Mouse (Mus musculus): ENCODE data around the gene Heatr5a. TPM values are rescaled to one million over a fixed set of nuclear protein-coding genes. Genes with fewer than 3 reads are reported as not detected.

Gene Heatr5a
- polyA plus RNA-seq, 3 experiments from 2014 or later, result 6.1 to 13.0 (median 12.7) TPM

DNA sequence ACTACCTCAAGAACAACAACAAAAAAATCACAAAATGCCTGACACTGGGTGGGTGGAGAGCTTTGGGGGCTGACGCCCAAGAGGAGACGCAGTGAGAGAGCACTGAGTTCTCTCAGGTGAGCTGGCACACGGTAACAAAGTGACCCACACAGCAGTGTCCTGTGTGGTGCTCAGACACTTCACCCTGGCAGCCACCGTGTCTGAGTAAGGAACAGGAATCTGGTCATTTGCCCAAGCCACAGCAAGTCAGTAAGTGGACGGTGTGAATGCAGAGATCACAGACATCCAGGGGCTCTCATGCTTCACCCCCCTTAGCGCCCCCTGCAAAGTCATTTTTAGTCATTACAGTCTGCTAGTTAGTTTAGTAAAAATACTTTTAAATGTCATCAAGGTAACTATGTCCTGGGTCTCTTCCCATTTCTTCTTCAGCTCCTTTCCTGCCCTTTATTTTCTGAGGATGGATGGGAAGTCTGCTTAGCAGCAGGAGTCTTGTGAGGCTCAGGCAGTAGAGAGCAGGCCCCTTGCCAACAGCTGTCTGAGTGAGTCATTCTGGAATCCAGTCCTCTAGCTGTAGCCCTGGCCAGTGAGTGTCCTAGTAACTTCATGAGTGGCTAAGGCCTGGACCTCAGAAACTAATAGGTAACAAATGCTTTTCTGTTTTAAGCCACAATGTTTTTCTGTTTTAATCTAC, 88.4 kb downstream of the Heatr5a start:
- no peak for ATAC-seq

GRCm38 (mm10) chr12:51881775-51882174, 89.3 kb downstream of the Heatr5a start:
- ATAC-seq, result no peak

DNA sequence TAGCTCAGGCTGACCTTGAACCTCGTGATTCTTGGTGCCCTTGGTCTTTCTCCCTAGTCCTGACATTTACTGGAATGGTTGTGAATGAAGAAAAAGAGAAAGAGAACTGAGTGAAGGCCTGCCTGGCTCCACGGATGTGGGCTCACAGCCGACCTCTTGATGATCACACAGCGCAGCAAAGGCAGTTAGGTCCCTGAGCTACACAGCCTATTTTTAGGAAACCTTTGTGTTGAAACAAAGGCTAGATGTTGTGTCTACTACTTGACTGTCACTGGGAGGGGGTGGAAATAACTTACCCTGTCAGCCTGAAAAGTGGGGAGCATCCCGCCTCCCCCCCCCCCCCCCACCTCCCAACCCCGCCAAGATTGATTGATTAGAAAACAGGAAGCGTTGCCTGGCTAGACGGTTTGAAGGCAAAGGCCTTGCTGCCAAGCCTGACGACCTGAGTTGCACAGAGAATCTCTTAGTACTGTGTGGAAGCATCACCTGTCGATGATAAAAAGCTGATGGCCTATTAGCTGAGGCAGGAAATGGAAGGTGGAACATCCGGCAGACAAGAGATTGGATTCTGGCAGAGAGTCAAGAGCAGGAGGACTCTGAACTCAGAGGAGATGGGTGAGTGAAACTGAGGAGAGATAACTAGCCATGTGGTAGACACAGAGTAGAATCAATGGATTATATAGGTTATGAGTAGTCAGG, 99.5 kb downstream of the Heatr5a start:
- ATAC-seq, result peak; percentile 50

DNA sequence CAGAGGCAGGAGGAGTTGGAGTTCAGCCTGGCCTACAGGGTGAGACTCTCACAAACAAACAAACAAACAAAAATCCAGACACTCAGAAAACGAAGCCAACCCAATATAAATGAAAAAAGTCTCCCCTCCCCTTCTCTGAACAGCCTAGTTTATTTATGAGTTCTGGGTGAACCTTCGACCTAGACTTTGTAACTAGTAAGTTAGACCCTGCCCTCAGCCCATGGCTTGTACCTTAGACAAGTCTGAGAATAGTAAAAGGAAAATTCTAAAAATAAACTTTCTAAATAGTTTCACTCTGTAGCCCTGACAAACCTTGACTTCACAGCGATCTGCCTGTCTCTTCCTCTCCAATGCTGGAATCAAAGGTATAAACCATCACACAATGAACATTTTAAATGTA, 101.6 kb downstream of the Heatr5a start:
- no peak for ATAC-seq

DNA sequence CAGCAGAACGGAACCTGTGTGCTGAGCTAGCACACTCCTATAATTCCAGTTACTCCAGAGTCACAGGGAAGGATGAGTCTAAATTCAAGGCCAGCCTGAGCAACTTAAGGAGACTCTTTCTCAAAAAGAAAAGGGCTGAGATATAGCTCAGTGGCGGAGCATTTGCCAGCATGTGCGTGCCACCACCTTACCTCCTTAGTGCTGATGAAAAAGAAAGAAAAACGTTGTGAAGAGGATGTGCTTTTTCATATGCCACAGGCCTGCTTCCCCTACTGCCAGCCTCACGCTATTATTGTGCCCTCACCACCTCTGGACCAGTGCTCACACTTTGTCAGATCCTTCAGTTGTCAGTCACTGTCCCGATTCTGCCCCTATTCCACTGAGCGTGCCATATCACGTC, 104.0 kb downstream of the Heatr5a start:
- peak; percentile 6 for ATAC-seq

- ATAC-seq, result peak; percentile 79
These were observed 104.8 kb downstream of the Heatr5a start for GRCm38 (mm10) chr12:51866226-51866910.

DNA sequence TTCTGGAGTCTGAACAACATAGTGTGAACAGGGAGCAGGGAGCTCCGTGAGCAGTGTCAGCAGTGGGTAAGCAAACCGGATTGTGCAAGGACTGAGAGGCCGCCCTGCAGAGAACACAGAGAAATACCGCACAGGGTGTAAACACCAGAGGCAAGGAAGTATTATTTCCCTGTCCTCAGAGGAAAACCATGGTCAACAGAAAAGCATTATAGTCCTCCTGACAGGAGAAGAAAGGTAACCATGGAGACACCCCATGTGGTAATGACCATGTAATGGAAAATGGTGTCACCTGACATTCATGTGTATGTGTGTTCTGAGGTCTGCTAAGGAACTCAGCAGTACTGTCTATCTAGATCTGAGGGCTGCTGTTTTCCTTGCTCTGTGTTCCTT, 105.3 kb downstream of the Heatr5a start:
- ATAC-seq, result peak; percentile 69

DNA sequence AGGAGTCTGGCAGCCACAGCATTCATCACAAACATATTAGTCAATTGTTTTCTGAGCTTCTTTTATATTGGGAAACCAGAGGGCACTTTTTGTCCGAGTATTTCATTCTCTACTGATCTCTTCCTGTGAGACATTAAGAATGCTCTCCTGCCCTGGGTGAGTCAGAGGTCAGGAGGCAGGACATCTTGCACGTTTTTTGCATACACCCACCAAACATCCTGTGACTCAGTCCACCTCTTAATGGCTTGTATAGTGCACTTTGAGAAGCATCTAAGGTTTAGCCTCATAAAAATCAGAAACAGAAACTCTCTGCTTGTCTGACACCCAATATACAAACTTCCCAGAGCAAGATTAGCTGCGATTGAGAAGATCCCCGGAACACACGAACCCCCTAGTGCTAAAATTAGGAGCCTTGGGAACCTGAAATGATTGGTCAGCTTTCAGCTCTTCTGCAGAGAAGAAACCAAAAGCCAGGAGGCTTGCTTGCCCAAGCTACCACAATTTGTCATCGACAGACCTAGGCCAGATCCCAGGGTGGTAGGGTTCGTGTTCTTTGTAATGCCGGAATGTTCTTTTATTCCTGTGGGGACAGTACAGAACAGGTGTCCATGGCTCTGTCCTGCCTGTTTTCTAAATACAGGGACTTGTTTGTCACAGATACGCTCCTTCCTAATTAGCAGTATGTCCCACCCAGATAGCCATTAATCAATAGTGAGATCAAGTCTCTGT, 105.9 kb downstream of the Heatr5a start:
- peak; percentile 44 for ATAC-seq

DNA sequence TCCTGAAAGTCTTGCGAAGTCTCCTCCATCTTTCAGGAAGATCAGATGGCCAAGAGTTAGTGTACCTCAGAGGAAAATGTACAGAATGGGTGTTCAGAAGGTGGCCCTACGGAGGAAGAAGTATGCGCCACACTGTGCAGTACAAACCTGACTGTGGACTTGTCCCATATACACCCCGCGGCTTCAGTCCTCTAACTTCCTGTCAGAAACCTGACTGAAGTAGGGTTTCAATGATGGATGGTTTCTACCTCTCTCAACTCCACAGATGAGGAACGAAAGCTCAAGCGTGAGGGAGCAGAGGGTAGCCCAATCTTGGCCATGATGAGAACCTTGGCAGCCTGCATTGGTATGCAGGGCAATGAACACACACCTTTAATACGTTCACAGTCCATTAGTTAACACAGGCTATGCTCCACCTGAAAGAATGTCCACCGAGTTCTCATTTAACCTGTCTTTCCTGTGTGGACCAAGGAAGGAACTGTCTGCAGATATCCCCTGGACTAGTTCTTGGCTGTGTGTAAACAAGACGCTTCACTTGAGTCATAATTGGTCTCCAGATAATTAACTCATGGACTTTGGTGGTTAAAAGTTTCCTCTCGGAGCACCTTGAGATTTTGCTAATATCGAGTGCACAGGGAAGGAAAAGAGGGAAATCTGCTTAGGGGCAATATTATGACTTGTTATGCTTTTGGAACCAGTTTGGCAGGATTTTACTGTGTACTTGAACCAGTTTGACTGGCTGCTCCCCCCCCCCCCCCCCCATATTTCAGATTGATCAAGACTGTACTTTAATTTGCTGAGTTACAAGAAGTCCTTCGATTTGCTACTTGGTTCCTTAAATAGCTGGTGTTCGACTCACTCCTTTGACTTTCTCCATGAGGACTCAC, 107.8 kb downstream of the Heatr5a start:
- ATAC-seq, result no peak

- ATAC-seq, result peak; percentile 42
These were observed 112.7 kb downstream of the Heatr5a start for GRCm38 (mm10) chr12:51858134-51859028.

DNA sequence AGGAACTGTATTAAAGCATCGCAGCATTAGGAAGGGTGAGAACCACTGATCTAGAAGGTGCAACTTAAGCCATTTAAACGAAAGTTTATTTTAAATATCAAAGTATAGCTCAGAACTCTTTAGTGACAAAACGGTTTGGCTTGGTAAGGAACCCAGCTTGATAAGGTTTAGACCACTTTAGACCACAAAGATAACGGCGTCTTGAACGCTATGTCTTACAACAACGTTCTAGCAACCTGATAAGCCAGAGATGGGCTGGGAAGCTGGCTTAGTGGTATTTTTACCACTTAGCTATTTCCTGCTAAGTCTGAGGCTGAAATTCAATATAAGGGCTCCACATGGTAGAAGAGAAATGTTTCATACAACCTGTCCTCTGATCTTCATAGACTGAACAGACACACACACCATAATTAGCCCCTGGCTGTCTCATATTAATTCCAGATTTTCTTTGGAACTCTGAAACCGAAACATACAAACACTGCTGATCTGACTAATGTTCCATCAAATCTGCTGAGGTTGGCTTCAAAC, 114.3 kb downstream of the Heatr5a start:
- ATAC-seq, result peak; percentile 27

DNA sequence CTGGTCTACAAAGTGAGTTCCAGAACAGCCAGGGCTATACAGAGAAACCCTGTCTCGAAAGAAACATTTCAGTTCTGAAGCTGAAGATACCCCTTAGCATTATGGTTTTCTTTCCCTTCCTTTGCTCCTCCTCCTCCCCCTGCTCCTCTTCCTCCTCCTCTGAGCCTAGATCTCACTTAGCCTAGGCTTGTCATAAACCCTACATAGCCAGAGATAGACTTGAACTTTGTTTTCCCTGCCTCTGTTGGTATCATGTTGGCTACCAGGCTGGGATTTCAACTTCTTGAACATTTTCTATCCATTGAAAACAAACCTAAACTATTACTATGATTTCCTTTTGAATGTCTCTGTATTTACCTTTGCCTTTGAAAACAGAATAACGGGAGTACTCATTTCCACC, 115.2 kb downstream of the Heatr5a start:
- no peak for ATAC-seq

DNA sequence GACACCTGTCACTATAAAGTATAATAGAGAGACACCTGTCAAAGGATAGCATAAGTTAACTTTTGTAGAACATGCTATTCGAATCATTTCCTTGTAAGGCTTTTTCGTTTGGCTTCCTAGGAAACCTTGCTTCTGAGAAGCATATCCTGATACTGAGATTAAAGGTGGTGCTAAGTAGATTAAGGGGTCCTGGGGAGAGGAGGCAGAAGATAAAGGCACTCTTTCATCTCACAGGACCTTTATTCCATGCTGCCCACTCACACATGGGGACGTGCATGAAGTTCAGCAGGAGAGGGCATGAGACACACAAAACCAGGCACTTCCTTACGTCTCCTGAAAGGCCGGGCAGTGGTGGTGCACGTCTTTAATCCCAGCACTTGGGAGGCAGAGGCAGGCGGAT, 115.7 kb downstream of the Heatr5a start:
- ATAC-seq, result no peak

- no peak for ATAC-seq
These were observed 119.5 kb downstream of the Heatr5a start for GRCm38 (mm10) chr12:51851617-51852016.

- ATAC-seq, result no peak
These were observed 120.0 kb downstream of the Heatr5a start for GRCm38 (mm10) chr12:51851155-51851554.

GRCm38 (mm10) chr12:51850339-51850738, 120.8 kb downstream of the Heatr5a start:
- no peak for ATAC-seq

DNA sequence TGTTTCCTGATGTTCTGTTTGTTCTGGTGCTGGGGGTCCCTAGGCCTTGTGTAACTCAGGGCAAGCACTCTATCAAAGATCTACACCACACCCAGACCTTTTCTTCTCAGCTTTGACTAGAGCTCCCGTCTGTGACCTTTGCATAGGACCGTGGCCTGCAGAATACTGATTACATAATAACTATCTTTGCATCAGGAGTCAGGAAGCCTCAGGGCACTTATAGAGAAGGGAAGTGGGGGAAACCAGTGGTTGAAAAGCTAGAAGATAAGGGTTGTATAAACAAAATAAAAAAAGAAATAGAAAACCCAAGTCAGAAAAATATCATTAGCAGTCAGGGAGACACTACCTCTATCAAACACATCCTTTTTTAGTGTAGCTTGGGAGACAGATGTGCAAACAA, 121.2 kb downstream of the Heatr5a start:
- ATAC-seq, result no peak

GRCm38 (mm10) chr12:51847953-51848680, 123.0 kb downstream of the Heatr5a start:
- peak; percentile 27 for ATAC-seq

DNA sequence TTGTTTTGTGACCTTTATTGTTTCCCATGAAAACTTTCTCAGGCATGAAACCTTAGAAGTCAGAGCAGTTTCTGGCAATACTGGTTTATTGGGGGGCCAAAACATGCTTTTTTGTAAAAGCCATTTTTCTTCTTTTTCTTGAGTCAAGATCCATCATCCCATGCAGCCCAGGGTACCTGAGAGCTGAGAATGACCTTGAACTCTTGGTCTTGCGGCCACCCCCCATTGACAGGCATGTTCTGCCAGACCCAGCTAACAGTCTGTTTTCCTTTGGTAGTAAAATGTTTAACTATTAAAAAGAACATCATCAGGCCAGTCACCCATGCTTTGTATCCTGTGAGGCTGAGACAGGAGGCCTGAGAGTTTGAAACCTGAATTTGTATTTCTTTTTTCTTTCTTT, 125.9 kb downstream of the Heatr5a start:
- ATAC-seq, result peak; percentile 8

DNA sequence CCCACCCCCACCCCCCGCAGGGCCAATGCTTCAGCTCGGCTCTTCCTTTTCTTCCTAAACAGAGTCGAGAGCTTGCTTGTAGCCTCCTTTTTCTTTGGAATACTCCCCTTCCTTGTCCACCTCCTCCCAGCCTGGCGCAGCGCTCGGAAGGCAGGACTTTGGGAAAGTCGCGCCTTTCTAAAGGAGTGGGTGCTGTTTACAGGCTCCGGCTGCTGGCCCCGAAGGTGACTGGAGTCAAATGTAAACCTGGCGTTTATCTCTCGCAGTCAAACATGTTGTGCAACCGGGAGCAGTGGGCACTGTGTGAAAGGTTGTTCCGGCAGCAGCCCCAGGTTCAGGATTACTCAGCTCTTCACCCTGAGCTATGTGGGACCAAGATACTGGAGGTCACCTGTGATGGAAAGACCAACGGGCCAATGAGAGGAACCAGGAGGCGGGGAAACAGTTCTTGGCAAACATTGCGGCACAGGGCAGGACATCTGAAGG, 126.3 kb downstream of the Heatr5a start:
- ATAC-seq, result peak; percentile 87
